Mouse (Mus musculus): Measurements from ENCODE around the gene Mrpl16. TPM values are rescaled to one million over a fixed set of nuclear protein-coding genes. Genes with fewer than 3 reads are reported as not detected.

Gene Mrpl16
- polyA plus RNA-seq, 1 experiment from 2014 or later = 53.8 TPM

DNA sequence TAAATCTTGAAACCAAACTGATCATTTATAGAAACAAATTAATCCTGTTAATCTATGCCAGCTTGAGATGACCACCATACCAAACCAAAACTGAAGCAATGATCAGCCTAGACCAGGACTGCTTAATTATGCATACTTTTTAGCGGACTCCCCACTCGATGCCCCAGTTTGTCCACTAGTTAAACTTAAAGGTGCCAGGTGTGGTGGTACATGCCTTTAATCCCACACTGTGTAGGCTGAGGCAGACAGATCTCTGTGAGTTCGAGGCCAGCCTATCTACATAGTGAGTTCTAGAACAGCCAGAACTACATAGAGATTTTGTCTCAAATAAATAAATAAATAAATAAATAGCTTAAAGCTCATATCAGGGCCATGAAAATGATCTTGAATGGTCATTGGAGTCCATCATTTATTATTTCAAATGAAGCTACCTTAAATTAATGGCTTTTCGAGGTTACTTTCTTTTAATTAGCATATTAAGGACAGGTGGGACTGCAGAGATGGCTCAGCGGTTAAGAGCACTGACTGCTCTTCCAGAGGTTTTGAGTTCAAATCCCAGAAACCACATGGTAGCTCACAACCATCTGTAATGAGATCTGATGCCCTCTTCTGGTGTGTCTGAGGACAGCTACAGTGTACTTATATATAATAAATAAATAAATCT lies 802 bp upstream of the Mrpl16 start:
- no peak for ATAC-seq (ENCODE audit: low read depth)

DNA sequence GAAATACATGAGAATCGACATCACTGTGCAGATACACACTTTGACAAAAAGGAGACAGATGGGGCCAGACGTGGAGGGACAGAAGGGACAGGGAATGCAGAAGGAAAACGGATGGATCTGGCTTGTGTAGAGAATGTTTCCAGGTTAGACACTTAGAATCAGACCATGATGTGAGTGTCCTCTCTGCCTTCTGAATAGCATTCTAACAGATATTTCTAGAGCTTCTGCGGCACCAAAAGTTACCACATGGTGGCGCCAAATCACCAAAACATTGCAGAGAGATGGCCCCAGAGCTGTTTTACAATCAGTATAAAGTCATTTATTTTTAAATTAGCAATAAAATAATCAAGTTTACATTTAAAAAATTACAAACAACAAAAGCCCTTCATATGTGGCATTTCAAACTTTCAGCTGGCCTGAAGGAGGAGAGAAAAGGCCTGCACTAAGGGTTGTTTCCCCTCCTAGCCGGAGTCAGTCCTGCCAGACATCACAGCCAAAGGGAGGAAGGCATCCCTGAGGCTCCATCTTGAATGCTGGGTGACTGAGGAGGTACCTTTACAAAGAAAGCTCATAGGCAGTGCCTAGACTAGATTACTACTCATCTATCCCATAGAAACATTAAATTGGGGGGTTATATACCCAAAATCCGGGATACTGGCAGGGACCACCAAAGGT lies 7.1 kb downstream of the Mrpl16 start:
- Histone ChIP-seq H3K4me1 (replicated peaks) (no peaks in the 10 kb centered on the region), H3K27ac (no peak overlapping the region), H3K4me3 (replicated peaks) (no peak overlapping the region), H3K27me3 (no peaks in the 10 kb centered on the region), H3K36me3 (peaks cover 42% of the 10 kb centered on the region), H3K9me3 (replicated peaks) (no peaks in the 10 kb centered on the region), H3K9ac (no peak overlapping the region), H3K4me2 (no peak overlapping the region)
- DNase-seq (peak; percentile 40), ATAC-seq (ENCODE audit: low read depth) (no peak)
- 54% methylated on average over 7 of the region's 7 CpGs for WGBS (ENCODE audit: insufficient replicate concordance)

More for the DNA sequence above, 802 bp upstream of the Mrpl16 start:
- Histone ChIP-seq H3K9me3 (replicated peaks) (no peaks in the 10 kb centered on the region), H3K27ac (no peak overlapping the region), H3K4me2 (peak overlapping the region; percentile 78), H3K36me3 (peaks cover 24% of the 10 kb centered on the region), H3K4me3 (replicated peaks) (peak overlapping the region; percentile 82), H3K27me3 (no peaks in the 10 kb centered on the region), H3K9ac (no peak overlapping the region), H3K4me1 (replicated peaks) (peaks cover 14% of the 10 kb centered on the region)
- 79% methylated on average over 5 of the region's 5 CpGs for WGBS (ENCODE audit: insufficient replicate concordance)
- DNase-seq = no peak

DNA sequence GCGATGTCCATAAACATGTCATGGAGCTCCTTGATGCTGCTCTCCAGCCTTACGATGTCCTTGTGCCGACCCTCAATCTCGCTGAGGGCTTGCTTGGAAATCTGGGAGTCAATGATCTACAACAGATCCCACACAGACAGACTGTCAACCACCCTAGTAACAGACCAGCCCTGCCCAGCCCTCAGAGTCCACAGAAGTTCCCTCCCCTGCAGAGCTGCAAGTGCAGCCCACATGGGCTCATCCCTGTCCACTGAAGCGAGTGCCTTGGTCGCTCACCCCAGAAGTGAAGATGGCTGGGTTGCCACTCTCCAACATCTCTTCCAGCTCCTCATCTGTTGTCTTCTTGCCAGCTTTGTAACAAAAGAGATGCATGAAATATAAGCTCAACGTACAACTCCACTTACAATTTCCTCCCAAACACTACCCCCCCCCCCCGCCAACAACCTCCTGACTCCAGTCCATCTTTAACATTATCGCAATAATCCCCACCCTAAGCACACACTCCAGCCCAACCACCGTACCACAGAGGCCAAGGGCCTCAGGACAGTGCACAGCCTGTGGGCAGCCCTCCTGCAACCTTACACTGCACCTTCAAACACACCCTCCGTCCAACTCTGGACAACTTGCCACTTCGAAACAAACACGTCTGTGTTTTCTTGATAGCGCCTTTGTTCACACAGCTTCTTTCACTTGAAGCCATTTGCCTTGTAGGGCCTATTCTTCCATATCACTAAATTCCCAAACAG lies 15.4 kb downstream of the Mrpl16 start:
- H3K4me1 ChIP-seq (replicated peaks) = no peaks in the 10 kb centered on the region
- no peak overlapping the region for H3K27ac ChIP-seq
- WGBS (ENCODE audit: insufficient replicate concordance) = 75% methylated on average over 14 of the region's 14 CpGs
- no peak overlapping the region for H3K4me3 ChIP-seq (replicated peaks)
- no peaks in the 10 kb centered on the region for H3K9me3 ChIP-seq (replicated peaks)
- no peaks in the 10 kb centered on the region for H3K36me3 ChIP-seq
- DNase-seq (no peak), ATAC-seq (ENCODE audit: low read depth) (no peak)
- no peaks in the 10 kb centered on the region for H3K27me3 ChIP-seq
- no peak overlapping the region for H3K4me2 ChIP-seq
- no peak overlapping the region for H3K9ac ChIP-seq

DNA sequence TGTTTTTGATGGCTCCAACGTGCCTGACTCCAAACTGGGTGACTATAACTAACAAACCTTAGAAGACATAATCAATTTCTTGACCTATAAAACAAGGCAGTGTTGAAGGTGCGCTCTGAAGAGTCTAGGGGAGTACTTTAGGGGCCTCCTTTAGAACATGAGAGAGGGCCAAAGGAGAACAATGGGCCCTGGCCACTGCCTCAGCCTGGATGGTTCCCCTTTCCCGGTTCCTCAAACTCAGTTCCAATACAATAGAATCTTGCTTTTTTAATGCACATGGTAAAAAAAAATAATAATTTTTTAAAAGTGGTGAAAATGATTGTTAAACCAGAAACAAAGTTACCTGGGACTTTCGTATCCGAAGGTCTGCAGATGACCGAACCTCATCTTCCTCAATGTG lies 17.6 kb downstream of the Mrpl16 start:
- WGBS (ENCODE audit: insufficient replicate concordance) = 72% methylated on average over 6 of the region's 6 CpGs
- no peak for ATAC-seq (ENCODE audit: low read depth)

DNA sequence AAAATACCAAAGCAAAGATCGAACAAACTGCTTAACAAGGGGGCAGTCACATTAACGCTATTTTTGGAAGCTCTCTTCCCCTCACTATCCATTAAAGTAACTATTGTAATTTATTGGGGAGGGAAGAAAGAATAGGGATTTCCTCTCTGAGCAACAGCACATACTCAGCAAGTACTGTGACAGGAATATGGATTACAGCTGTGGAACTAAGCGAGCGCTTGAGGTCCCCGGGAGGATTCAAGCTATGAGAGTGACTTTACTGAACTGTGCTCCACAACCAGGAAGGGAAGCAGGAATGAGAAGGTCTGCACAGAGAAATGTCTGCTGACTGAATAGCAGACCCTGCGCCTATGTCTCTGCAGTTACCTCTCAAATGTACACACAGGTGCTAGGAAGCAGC lies 18.7 kb downstream of the Mrpl16 start:
- no peak overlapping the region for H3K27ac ChIP-seq
- no peak overlapping the region for H3K4me2 ChIP-seq
- no peak overlapping the region for H3K9ac ChIP-seq
- WGBS (ENCODE audit: insufficient replicate concordance) = 73% methylated on average over 6 of the region's 6 CpGs
- DNase-seq (no peak), ATAC-seq (ENCODE audit: low read depth) (no peak)
- no peaks in the 10 kb centered on the region for H3K9me3 ChIP-seq (replicated peaks)
- no peak overlapping the region for H3K4me3 ChIP-seq (replicated peaks)
- H3K36me3 ChIP-seq = no peaks in the 10 kb centered on the region
- no peaks in the 10 kb centered on the region for H3K4me1 ChIP-seq (replicated peaks)
- H3K27me3 ChIP-seq = no peaks in the 10 kb centered on the region

More for the DNA sequence above, 17.6 kb downstream of the Mrpl16 start:
- Histone ChIP-seq H3K9ac (no peak overlapping the region), H3K9me3 (replicated peaks) (no peaks in the 10 kb centered on the region), H3K4me3 (replicated peaks) (no peak overlapping the region), H3K36me3 (no peaks in the 10 kb centered on the region), H3K4me2 (no peak overlapping the region), H3K4me1 (replicated peaks) (no peaks in the 10 kb centered on the region), H3K27me3 (no peaks in the 10 kb centered on the region), H3K27ac (no peak overlapping the region)
- no peak for DNase-seq

DNA sequence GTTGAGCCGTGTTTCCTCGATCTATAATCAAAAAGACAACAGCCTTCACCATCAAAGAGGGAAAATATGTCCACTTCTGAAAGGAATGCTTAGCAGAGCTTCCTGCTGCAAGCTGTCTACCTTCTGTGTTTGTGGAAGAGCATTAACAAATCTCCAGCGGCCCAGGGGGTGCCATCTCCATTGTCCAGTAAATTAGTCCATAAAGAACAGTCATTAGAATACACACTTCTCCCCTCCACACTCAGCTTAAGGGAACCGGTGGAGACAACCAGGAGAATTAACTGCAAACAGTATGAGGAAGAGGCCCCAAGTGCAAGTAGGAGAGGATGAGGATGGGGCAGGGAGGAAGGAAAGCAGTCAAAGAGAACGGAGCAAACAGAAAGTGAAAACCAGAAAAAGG lies 21.6 kb downstream of the Mrpl16 start:
- H3K9ac ChIP-seq = no peak overlapping the region
- 46% methylated on average over 5 of the region's 5 CpGs for WGBS (ENCODE audit: insufficient replicate concordance)

DNA sequence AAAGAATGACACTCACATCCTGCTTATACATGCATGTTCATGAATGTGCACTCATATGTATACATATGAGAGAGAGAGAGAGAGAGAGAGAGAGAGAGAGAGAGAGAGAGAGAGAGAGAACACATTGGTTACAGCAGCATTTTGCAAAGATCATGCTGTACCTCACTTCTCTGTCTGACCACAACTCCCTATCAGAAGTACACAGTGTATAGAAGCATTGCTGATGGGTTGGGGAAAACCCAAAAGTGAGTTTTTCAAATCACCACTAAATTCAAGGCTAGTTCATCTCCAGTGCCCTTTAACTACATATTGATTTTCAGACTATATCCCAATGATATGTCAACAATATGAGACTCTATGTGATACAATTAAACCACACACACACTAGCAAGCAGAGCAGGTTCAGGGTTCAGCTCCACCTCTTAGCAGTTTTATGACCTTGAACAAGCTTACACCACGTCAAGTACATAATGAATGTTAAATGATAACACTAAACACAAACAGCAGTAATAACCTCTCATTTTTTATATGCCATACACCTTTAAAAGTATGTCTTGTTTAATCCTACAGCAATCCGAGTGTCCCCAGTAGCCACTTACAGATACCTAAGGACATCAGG lies 23.7 kb downstream of the Mrpl16 start:
- H3K4me2 ChIP-seq = no peak overlapping the region
- DNase-seq (no peak), ATAC-seq (ENCODE audit: low read depth) (no peak)
- no peaks in the 10 kb centered on the region for H3K9me3 ChIP-seq (replicated peaks)
- 55% methylated on average over 2 of the region's 2 CpGs for WGBS (ENCODE audit: insufficient replicate concordance)
- no peaks in the 10 kb centered on the region for H3K36me3 ChIP-seq
- no peaks in the 10 kb centered on the region for H3K4me1 ChIP-seq (replicated peaks)
- H3K27ac ChIP-seq = no peak overlapping the region
- no peak overlapping the region for H3K9ac ChIP-seq
- no peak overlapping the region for H3K4me3 ChIP-seq (replicated peaks)
- no peaks in the 10 kb centered on the region for H3K27me3 ChIP-seq

More for the DNA sequence above, 21.6 kb downstream of the Mrpl16 start:
- Histone ChIP-seq H3K36me3 (no peaks in the 10 kb centered on the region), H3K4me3 (replicated peaks) (no peak overlapping the region), H3K9me3 (replicated peaks) (no peaks in the 10 kb centered on the region), H3K4me2 (no peak overlapping the region), H3K27ac (no peak overlapping the region), H3K4me1 (replicated peaks) (no peaks in the 10 kb centered on the region), H3K27me3 (no peaks in the 10 kb centered on the region)
- ATAC-seq (ENCODE audit: low read depth) = no peak
- no peak for DNase-seq

DNA sequence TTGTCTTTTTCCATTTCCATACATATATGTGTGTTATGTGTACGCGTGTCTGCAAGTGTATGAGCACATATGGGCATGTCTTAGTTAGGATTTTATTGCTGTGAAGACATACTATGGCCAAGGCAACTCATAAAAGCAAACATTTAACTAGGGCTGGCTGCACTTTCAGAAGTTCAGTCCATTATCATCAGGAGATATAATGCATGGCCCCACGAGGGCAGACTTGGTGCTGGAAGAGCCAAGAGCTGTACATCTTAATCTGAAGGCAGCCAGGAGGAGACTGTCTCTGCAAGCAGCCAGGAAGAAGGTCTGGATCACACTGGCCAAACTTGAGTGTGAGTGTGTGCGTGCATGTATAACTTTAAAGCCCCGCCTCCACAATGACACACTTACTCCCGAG lies 24.3 kb downstream of the Mrpl16 start:
- Histone ChIP-seq H3K27me3 (no peaks in the 10 kb centered on the region), H3K9me3 (replicated peaks) (no peaks in the 10 kb centered on the region), H3K36me3 (no peaks in the 10 kb centered on the region), H3K27ac (no peak overlapping the region), H3K9ac (no peak overlapping the region), H3K4me1 (replicated peaks) (no peaks in the 10 kb centered on the region), H3K4me3 (replicated peaks) (no peak overlapping the region), H3K4me2 (no peak overlapping the region)
- DNase-seq (no peak), ATAC-seq (ENCODE audit: low read depth) (no peak)
- WGBS (ENCODE audit: insufficient replicate concordance) = 54% methylated on average over 6 of the region's 6 CpGs

DNA sequence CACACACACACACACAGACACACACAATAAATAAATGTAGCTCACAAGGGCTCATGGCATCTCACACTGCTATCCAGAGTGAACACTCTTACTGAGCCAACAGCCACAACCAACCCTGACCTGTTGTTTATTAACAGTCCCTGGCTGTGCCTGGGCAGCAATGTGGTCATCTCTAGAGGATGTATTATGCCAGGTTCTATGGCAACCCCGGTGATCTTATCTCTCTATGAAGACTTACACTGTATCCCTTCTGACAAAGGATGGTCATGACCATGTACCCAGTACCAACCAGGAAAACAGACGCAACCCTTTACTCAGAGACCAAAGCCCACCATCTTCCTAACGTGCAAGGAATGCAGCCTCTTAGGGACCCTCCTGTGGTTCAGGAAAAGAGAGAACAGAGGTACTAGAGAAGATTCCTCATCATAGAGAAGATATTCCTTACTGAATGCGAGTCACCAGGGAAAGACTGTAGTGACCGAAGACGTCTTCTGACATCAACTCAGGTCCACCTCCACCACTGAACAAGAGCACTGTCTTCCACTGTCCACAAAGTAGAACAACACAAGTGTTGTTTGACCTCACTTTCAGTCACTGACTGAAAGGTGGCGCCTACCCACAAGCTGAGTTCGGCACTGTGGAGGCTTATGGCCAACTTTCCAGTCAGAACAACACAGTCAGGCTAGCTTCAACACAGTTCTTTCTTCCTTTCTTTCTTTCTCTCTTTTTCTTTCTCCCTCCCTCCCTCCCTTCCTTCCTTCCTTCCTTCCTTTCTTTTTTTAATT lies 30.5 kb downstream of the Mrpl16 start:
- Histone ChIP-seq H3K27ac (no peak overlapping the region), H3K27me3 (no peaks in the 10 kb centered on the region), H3K36me3 (no peaks in the 10 kb centered on the region), H3K4me2 (no peak overlapping the region), H3K9ac (no peak overlapping the region), H3K9me3 (replicated peaks) (no peaks in the 10 kb centered on the region), H3K4me3 (replicated peaks) (no peak overlapping the region), H3K4me1 (replicated peaks) (no peaks in the 10 kb centered on the region)
- no peak for DNase-seq
- ATAC-seq (ENCODE audit: low read depth) = no peak
- WGBS (ENCODE audit: insufficient replicate concordance) = 63% methylated on average over 8 of the region's 8 CpGs

DNA sequence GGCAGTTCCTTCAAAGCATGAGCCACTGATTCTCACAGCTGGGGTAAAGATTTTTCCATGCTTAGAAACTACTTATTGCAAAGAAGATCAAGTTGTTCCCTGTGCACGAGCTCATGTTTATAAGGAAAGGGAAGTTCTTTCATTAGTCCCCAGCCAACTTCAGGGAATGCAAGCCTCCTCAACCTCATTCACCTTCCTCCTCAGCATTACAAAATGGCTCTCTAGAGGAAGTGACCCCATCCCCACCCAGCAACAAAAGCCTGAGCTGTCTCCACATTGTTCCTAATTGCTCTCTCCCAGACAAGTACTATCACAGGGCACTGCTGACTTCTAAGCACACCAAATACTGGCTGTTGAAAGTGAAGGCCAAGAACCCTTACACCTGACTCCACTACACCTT lies 34.2 kb downstream of the Mrpl16 start:
- H3K4me3 ChIP-seq (replicated peaks) = no peak overlapping the region
- no peaks in the 10 kb centered on the region for H3K27me3 ChIP-seq
- 32% methylated on average over 1 of the region's 1 CpGs for WGBS (ENCODE audit: insufficient replicate concordance)
- no peak overlapping the region for H3K4me2 ChIP-seq
- H3K4me1 ChIP-seq (replicated peaks) = no peaks in the 10 kb centered on the region
- H3K27ac ChIP-seq = no peak overlapping the region
- no peak for ATAC-seq (ENCODE audit: low read depth)
- H3K36me3 ChIP-seq = no peaks in the 10 kb centered on the region
- H3K9me3 ChIP-seq (replicated peaks) = no peaks in the 10 kb centered on the region
- no peak for DNase-seq
- no peak overlapping the region for H3K9ac ChIP-seq

DNA sequence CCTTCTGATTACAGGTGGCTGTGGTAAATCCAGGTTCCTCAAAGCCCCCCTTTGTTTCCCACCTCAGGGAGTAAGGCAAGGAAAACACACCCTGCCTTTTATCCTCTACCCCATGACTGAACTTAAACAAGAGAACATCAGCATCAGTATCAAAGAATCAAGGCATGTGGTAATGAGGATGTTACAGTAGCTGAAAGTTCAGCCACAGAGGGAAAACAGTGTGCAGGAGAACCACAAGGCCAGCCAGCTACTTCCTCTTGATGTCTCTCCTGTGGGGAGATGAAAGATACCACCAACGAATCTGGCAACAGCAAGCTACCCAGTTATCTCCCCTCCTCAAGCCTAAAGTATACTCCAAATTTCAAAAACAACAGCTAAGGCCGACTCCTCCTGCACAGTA lies 37.1 kb downstream of the Mrpl16 start:
- H3K36me3 ChIP-seq = no peaks in the 10 kb centered on the region
- no peak overlapping the region for H3K4me2 ChIP-seq
- ATAC-seq (ENCODE audit: low read depth) (no peak), DNase-seq (no peak)
- H3K9me3 ChIP-seq (replicated peaks) = no peaks in the 10 kb centered on the region
- no peaks in the 10 kb centered on the region for H3K27me3 ChIP-seq
- no peak overlapping the region for H3K9ac ChIP-seq
- H3K4me1 ChIP-seq (replicated peaks) = no peaks in the 10 kb centered on the region
- 7% methylated on average over 2 of the region's 2 CpGs for WGBS (ENCODE audit: insufficient replicate concordance)
- no peak overlapping the region for H3K4me3 ChIP-seq (replicated peaks)
- no peak overlapping the region for H3K27ac ChIP-seq

Data from liver, embryonic 13.5 days (tissue).